Comparison of ENCODE assay signal across 9 mouse cellular contexts in genomic region chr8:47974963-47975314, GRCm38 (mm10). TPM values are rescaled to one million over a fixed set of nuclear protein-coding genes. Genes with fewer than 3 reads are reported as not detected.
A peak's percentile ranks its signal among the peaks of the same experiment; 100 is the strongest.
DNase-seq lines count a peak whose midpoint lies in the region; ATAC-seq and TF ChIP-seq lines count a peak whose summit lies in the region.
"Had no signal": no experiment of that assay in that cellular context is flagged by ENCODE, and none has a peak within 500 bp of the region (broad histone marks: within the 10 kb centered on the region; RNA-seq: fewer than 3 reads in every experiment).

No protein-coding gene starts in this region.

- peaks cover 21% of the 10 kb centered on the region for H3K36me3 ChIP-seq in heart, embryonic 13.5 days
- H3K36me3 ChIP-seq in hindbrain, embryonic 15.5 days = no peaks in the 10 kb centered on the region
- H3K36me3 ChIP-seq in midbrain, embryonic 13.5 days = 0 out of 2 replicates have a peak, but pooled peaks cover 2% of the 10 kb centered on the region

- no peaks in the 10 kb centered on the region for H3K27me3 ChIP-seq in heart, embryonic 13.5 days (replicated peaks)
- H3K27me3 ChIP-seq in hindbrain, embryonic 15.5 days = no peaks in the 10 kb centered on the region
- no peaks in the 10 kb centered on the region for H3K27me3 ChIP-seq in midbrain, embryonic 13.5 days

- H3K4me3 ChIP-seq in heart, embryonic 13.5 days = peak overlapping the region; percentile 54
- 0 out of 2 replicates have a peak overlapping the region, but pooled peaks have one; percentile 2 for H3K4me3 ChIP-seq in cortical plate, adult 2 months (ENCODE audit: insufficient read depth, low read length)
- peak overlapping the region; percentile 37 for H3K4me3 ChIP-seq in hindbrain, embryonic 15.5 days
- peak overlapping the region; percentile 40 for H3K4me3 ChIP-seq in midbrain, embryonic 13.5 days (replicated peaks)

- H3K27ac ChIP-seq in heart, embryonic 13.5 days (replicated peaks) = peak overlapping the region; percentile 94
- H3K27ac ChIP-seq in cortical plate, adult 2 months (ENCODE audit: insufficient read depth, low read length) = no peak overlapping the region
- peak overlapping the region; percentile 65 for H3K27ac ChIP-seq in hindbrain, embryonic 15.5 days (replicated peaks)
- H3K27ac ChIP-seq in midbrain, embryonic 13.5 days = peak overlapping the region; percentile 70

- no peak for ATAC-seq in heart, embryonic 13.5 days (ENCODE audit: extremely low read depth, insufficient number of reproducible peaks, low FRiP score, low TSS enrichment)
- peak; percentile 38; the same call in 1 of the 2 replicates for ATAC-seq in hindbrain, embryonic 15.5 days (ENCODE audit: low FRiP score, low read depth)
- ATAC-seq in midbrain, embryonic 13.5 days = peak; percentile 75
- ATAC-seq: CD4-positive, CD25-positive, alpha-beta regulatory T cell, adult 4 months had no signal

- DNase-seq in heart, adult 18-20 months = no peak
- no peak for DNase-seq in adrenal gland, postnatal 4 days (ENCODE audit: low spot score in 2 of 2)
- no peak for DNase-seq in cerebellum, postnatal 10 days
- no peak for DNase-seq in retina, embryonic 14.5 days (ENCODE audit: low spot score)

- H3K9me3 ChIP-seq in heart, embryonic 13.5 days = no peaks in the 10 kb centered on the region
- H3K9me3 ChIP-seq in hindbrain, embryonic 15.5 days = no peaks in the 10 kb centered on the region
- no peaks in the 10 kb centered on the region for H3K9me3 ChIP-seq in midbrain, embryonic 13.5 days

- no peak for TF ChIP-seq POLR2A in cortical plate, adult 2 months (IDR thresholded peaks at IDR 0.05; ENCODE audit: extremely low read depth, insufficient read depth, low read length)

- peak overlapping the region; percentile 76 for H3K9ac ChIP-seq in heart, embryonic 13.5 days
- H3K9ac ChIP-seq in hindbrain, embryonic 15.5 days = peak overlapping the region; percentile 39; the same call in 1 of the 2 replicates
- H3K9ac ChIP-seq in midbrain, embryonic 13.5 days (replicated peaks) = peak overlapping the region; percentile 59

- 21% methylated on average over 7 of the region's 7 CpGs for WGBS in heart, embryonic 13.5 days
- 34% methylated on average over 7 of the region's 7 CpGs for WGBS in hindbrain, embryonic 15.5 days
- 28% methylated on average over 7 of the region's 7 CpGs for WGBS in midbrain, embryonic 13.5 days

- no peak for TF ChIP-seq CTCF in cortical plate, adult 2 months (IDR thresholded peaks at IDR 0.05; ENCODE audit: extremely low read depth, insufficient read depth, low read length)

- peak overlapping the region; percentile 72 for H3K4me2 ChIP-seq in heart, embryonic 13.5 days
- H3K4me2 ChIP-seq in hindbrain, embryonic 15.5 days = peak overlapping the region; percentile 63
- peak overlapping the region; percentile 71 for H3K4me2 ChIP-seq in midbrain, embryonic 13.5 days (replicated peaks)

- H3K4me1 ChIP-seq in heart, embryonic 13.5 days = peaks cover 40% of the 10 kb centered on the region
- H3K4me1 ChIP-seq in cortical plate, adult 2 months (ENCODE audit: control insufficient read depth, insufficient read depth, low read length) = peaks cover 5% of the 10 kb centered on the region; the same call in 1 of the 2 replicates
- H3K4me1 ChIP-seq in hindbrain, embryonic 15.5 days (replicated peaks) = peaks cover 8% of the 10 kb centered on the region; the same call in 1 of the 2 replicates
- peaks cover 14% of the 10 kb centered on the region for H3K4me1 ChIP-seq in midbrain, embryonic 13.5 days (replicated peaks)

RNA-seq across cellular contexts. Expression of gene Wwc2, which starts 15.8 kb away (rescaled TPM):
- polyA plus RNA-seq in heart, embryonic 13.5 days (2015; fragmentation: Nextera tagmentation; extraction: Ambion mirVana) = 10.6 and 11.1 TPM in 2 replicates
- 10 to 100 TPM; 24.6 to 24.7 TPM for total RNA-seq in heart, adult 18-20 months (2021)
- polyA plus RNA-seq in cortical plate, adult 2 months (2012; rRNA removed) = 10.1 and 10.5 TPM in 2 replicates
- polyA plus RNA-seq in hindbrain, embryonic 15.5 days (2015; fragmentation: Nextera tagmentation; extraction: Ambion mirVana) = 6.0 and 7.2 TPM in 2 replicates
- 4.8 and 5.1 TPM in 2 replicates for polyA plus RNA-seq in midbrain, embryonic 13.5 days (2015; fragmentation: Nextera tagmentation; extraction: Ambion mirVana)
- total RNA-seq in adrenal gland, postnatal 4 days (2021) = 10 to 100 TPM; 30.8 to 35.5 TPM

Comparison
In these comparisons a context has a peak if more than half of its experiments do, and no peak if none do; other contexts are left out.
1. H3K4me3 ChIP-seq: peak in every context shown above with its lines; median percentile 54 in heart, embryonic 13.5 days; 40 in midbrain, embryonic 13.5 days; 37 in hindbrain, embryonic 15.5 days; 2 in cortical plate, adult 2 months.